Mouse (Mus musculus) olfactory bulb, adult 2 months (tissue): ENCODE data around the gene Aox3. TPM values are rescaled to one million over a fixed set of nuclear protein-coding genes. Genes with fewer than 3 reads are reported as not detected.

Experiments
- H3K27ac ChIP-seq: fragments of 200-500 bp; 2 replicates; pipeline ENCODE4 v1.5.1; 2012; ENCODE audit warnings: low read depth, low read length; ENCODE audit not compliant: insufficient read depth
- H3K4me1 ChIP-seq: fragments of 200-500 bp; 2 replicates; pipeline ENCODE4 v1.6.1; 2012; ENCODE audit warnings: low read length; ENCODE audit not compliant: control insufficient read depth, insufficient read depth
- H3K4me3 ChIP-seq: fragments of 200-500 bp; 2 replicates; pipeline ENCODE4 v1.5.1; 2012; ENCODE audit warnings: mild to moderate bottlenecking, low read depth, low read length, moderate library complexity; ENCODE audit not compliant: insufficient read depth
- CTCF ChIP-seq: fragments of 200-500 bp; IDR thresholded peaks from 2 replicates; pipeline ENCODE4 v1.5.1; 2012; ENCODE audit warnings: low read depth, mild to moderate bottlenecking, low read length, moderate library complexity; ENCODE audit not compliant: insufficient read depth
- POLR2A ChIP-seq: fragments of 200-500 bp; IDR thresholded peaks from 2 replicates; pipeline ENCODE4 v1.6.1; 2012; ENCODE audit warnings: mild to moderate bottlenecking, low read depth, low read length, moderate library complexity; ENCODE audit not compliant: insufficient read depth
- WGBS: fragments of 180-500 bp; shearing (Covaris S2); methylation state at CpG from one replicate; pipeline ENCODE4 v1.1.7; 2018; 5-methylcytosine and 5-hydroxymethylcytosine counted together
- polyA plus RNA-seq: library from polyadenylated mRNA; stranded (reverse); fragments of >200 nt; gene quantifications from 2 replicates; pipeline ENCODE4 v1.2.4, GENCODE M21; 2012; ENCODE audit warnings: low replicate concordance; ENCODE audit not compliant: missing spikeins, insufficient read depth, insufficient read length

Aox3 gene
- polyA plus RNA-seq, 1 experiment, result not detected

DNA sequence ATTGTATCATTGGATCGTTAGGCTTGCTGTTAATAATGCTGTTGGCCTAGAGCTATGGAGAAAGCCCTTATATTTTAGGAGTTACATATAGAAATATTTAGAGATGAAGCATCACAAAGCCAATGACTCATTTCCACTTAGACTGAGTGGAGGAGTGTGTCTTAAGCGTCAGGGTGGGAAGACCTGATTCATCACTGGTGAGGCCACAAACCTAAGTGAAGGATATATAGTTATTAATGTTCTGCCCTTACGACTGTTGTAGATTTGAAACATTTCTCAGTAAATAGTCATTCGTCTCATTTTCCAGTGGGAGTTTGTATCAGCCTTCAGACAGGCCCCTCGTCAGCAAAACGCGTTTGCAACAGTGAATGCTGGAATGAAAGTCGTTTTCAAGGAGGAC lies 39.3 kb downstream of the Aox3 start:
- WGBS, result 76% methylated on average over 8 of the region's 8 CpGs

DNA sequence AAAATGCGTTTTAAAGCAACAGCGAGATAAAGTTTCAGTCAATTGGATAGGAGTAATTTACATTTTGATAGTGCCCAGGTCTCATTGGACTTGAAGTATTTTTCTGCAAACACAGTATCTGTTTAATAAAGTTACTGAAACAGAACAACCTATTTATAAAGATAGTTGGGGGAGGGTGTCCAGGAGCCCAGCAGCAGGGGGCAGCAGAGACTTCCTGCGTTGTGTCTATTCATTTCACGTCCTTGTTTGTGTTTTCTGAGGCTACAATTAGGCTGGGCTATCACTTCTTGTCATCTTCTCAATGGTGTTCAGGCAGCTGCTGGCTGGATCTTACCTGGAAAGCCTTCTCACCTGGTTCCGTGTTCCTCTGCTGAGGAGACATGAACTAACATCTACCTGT lies 43.8 kb downstream of the Aox3 start:
- Histone ChIP-seq H3K4me1 (no peaks in the 10 kb centered on the region), H3K4me3 (no peak overlapping the region), H3K27ac (no peak overlapping the region)
- WGBS, result 48% methylated on average over 5 of the region's 5 CpGs
- TF ChIP-seq POLR2A (no peak), CTCF (0 out of 2 replicates have a peak, but pooled peaks have one; percentile 28)

More for the DNA sequence above, 39.3 kb downstream of the Aox3 start:
- Histone ChIP-seq H3K4me3 (no peak overlapping the region), H3K4me1 (no peaks in the 10 kb centered on the region), H3K27ac (no peak overlapping the region)
- TF ChIP-seq CTCF (no peak), POLR2A (no peak)

DNA sequence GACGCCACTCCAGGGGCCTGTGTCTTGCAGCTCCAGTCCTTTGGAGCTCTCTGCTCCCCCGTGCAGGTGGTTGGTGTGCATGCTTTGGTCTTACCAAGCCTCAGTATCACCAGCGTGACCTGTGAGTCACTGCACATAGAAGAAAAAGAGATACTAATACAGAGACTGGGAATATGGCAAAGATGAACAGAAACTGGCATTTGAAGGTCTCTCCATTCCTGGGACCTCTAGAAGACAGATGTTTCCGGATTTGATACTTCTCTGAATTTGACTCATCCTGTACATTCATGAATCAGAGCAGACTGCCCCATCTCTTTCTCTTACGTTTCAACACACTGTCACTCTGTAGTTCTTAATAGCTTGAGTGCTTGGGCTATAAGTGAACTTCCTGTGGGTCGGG lies 57.0 kb downstream of the Aox3 start:
- no peak for TF ChIP-seq CTCF
- TF ChIP-seq POLR2A, result no peak
- 84% methylated on average over 6 of the region's 6 CpGs for WGBS
- Histone ChIP-seq H3K4me3 (no peak overlapping the region), H3K27ac (no peak overlapping the region), H3K4me1 (no peaks in the 10 kb centered on the region)

DNA sequence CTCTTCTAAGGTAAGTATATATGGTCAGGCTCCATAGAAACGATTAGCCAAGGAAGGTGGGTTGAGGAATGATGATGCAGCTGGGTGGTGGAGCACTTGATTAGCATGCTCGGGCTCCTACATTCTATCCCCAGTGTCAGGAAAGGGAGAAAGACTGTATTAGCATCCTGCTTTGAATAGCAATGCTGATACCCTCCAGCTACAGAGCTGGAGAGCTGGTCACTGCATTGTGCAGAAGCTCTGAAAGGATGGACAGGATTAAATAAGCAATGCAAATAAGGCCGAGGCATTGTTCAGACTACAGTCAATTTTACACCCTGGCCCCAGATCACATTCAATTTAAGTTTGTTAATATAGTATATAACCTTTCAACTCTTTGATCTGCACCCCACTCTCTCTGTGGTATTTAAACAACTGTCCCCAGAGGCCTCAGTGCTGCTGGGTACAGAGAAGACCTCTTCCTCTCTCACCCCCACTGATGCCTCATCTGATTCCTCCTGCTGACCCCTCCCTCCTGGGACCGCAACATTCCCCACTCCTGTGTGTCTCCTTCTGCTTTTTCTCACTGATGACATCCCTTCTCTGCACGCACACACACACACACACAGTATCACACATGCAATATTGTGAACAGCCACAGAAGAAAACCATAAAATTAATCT lies 75.7 kb downstream of the Aox3 start:
- no peaks in the 10 kb centered on the region for H3K4me1 ChIP-seq
- H3K4me3 ChIP-seq, result no peak overlapping the region
- 45% methylated on average over 5 of the region's 5 CpGs for WGBS
- TF ChIP-seq CTCF, result no peak
- TF ChIP-seq POLR2A, result no peak
- H3K27ac ChIP-seq, result no peak overlapping the region

DNA sequence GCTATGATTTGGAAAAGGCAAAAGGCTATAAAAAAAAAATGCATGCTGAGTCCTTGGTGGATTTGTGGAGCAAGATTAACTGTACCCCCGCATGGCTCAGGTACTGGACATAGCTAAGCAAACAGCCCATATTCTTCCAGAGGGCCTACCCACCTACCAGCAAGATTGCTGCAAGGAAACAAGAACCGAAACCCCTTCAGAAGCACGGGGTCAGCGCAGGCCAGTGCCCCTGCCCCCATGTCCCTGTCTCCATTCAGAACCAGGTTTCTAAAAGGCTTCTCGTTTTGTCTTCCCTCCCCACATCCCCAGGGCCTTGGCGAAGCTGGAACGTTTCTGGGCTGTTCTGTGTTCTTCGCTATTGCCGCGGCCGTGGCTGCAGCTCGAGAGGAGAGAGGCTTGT lies 81.4 kb downstream of the Aox3 start:
- 89% methylated on average over 12 of the region's 12 CpGs for WGBS
- no peak for TF ChIP-seq CTCF
- TF ChIP-seq POLR2A, result no peak
- Histone ChIP-seq H3K4me1 (no peaks in the 10 kb centered on the region; the same call in 1 of the 2 replicates), H3K4me3 (no peak overlapping the region), H3K27ac (no peak overlapping the region)

DNA sequence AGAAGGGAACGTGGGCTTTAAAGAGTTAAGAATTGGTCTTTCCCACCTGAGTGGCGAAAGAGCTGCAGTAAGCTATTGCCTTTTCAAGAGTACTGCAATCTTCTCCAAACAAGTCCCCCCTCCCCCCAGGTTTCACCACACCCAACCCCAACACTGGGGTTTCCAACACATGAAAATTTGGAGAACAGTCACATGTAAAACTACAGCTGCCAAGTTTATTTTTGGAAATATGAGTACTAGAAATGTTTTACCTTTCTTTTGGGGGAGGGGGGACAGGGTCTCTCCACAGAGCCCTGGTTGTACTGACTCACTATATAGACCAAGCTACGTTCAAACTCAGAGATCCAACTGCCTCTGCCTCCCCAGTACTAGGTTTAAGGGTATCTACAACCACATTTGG lies 82.1 kb downstream of the Aox3 start:
- WGBS, result 79% methylated on average over 3 of the region's 3 CpGs
- no peaks in the 10 kb centered on the region; the same call in 1 of the 2 replicates for H3K4me1 ChIP-seq
- H3K27ac ChIP-seq, result no peak overlapping the region
- H3K4me3 ChIP-seq, result no peak overlapping the region
- TF ChIP-seq POLR2A (no peak), CTCF (no peak)

DNA sequence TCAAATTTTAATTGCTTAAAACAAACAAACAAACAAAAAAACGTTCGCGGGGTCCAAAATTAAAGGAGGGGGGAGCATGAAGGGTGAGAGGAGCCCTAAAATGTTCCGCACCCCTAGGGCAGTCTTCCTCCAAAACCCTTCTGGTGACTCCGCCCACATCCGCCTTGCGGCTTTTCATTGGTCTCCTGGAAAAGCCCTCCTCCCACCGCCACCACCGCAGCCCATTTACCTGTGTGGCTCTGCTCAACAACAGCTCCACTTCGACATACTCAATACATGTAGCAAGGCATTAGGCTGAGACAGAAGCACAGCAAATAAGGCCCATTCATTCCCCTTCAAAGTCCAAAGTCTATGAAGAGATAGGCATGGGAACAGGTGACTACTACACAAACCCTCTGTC lies 82.6 kb downstream of the Aox3 start:
- no peaks in the 10 kb centered on the region; the same call in 1 of the 2 replicates for H3K4me1 ChIP-seq
- H3K4me3 ChIP-seq, result no peak overlapping the region
- TF ChIP-seq POLR2A, result no peak
- TF ChIP-seq CTCF, result no peak
- 28% methylated on average over 10 of the region's 10 CpGs for WGBS
- H3K27ac ChIP-seq, result no peak overlapping the region

DNA sequence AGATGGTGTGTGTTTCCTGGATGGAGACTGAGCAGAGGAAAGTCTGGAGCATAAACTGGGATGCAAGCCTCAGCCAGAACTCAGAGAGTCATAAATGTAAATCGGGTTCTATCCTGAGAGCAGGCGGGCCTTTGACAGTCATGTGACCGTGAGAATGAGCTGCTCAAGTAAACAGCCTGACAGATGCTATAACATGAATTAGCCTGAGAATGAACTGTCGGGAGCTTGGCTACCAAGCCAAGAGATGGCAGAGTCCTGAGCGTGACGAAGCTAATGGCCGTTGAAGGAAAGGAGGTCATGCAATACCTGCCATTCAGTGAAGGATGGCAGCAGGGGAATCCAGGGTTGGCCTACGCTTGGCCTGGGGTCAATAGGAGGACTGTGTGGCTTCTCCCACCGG lies 84.1 kb downstream of the Aox3 start:
- Histone ChIP-seq H3K4me3 (no peak overlapping the region), H3K4me1 (no peaks in the 10 kb centered on the region; the same call in 1 of the 2 replicates), H3K27ac (no peak overlapping the region)
- TF ChIP-seq CTCF (no peak), POLR2A (no peak)
- WGBS, result 72% methylated on average over 9 of the region's 9 CpGs

DNA sequence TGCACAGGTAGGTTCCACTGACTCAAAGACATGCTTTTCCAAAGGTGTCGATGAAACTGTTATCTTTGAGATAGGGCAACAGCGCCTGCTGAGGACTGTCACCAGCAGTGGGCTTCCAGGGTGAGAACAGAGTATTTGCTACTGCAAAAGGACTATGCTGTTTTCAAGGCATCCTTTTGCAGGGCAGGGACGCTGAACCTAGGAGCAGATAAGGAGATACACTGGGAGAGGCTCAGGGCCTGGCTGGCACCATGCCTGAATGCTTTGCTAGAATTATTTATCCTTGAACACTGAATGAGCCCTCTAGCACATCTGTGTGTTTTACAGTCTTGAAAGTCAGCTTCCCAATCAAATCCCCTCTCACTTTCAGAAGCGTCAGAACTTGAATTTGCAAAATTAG lies 85.5 kb downstream of the Aox3 start:
- 83% methylated on average over 4 of the region's 4 CpGs for WGBS
- Histone ChIP-seq H3K4me3 (no peak overlapping the region), H3K4me1 (no peaks in the 10 kb centered on the region; the same call in 1 of the 2 replicates), H3K27ac (no peak overlapping the region)
- TF ChIP-seq CTCF (no peak), POLR2A (no peak)
